Mouse (Mus musculus) stomach, postnatal 0 days (tissue): Measurements from ENCODE around the gene Efr3b. TPM values are rescaled to one million over a fixed set of nuclear protein-coding genes. Genes with fewer than 3 reads are reported as not detected.

Experiments used
- ATAC-seq: fragments of 200-750 bp; cut with Nextera tagmentation; 2 replicates; pipeline ENCODE4 v1.8.0; 2017; ENCODE audit not compliant: low FRiP score, low TSS enrichment
- DNase-seq: peaks from one replicate; pipeline ENCODE4 v3.0.0-alpha.2; 2016; ENCODE audit warnings: low spot score
- H3K27ac ChIP-seq: fragments of 300-500 bp; sonication (generic); replicated peaks from 2 replicates; pipeline ENCODE4 v1.5.1; 2014; ENCODE audit warnings: mild to moderate bottlenecking, control low read depth
- H3K27me3 ChIP-seq: fragments of 300-500 bp; sonication (generic); 2 replicates; pipeline ENCODE4 v1.6.1; 2014; ENCODE audit warnings: low read length; ENCODE audit not compliant: control insufficient read depth, insufficient read depth
- H3K36me3 ChIP-seq: fragments of 300-500 bp; sonication (generic); 2 replicates; pipeline ENCODE4 v1.6.1; 2014; ENCODE audit warnings: low read length, mixed read lengths; ENCODE audit not compliant: control insufficient read depth, insufficient read depth
- H3K4me1 ChIP-seq: fragments of 300-500 bp; sonication (generic); replicated peaks from 2 replicates; pipeline ENCODE4 v1.6.1; 2014; ENCODE audit warnings: antibody characterized with exemption; ENCODE audit not compliant: control insufficient read depth, insufficient read depth
- H3K4me2 ChIP-seq: fragments of 300-500 bp; sonication (generic); replicated peaks from 2 replicates; pipeline ENCODE4 v1.6.1; 2014; ENCODE audit warnings: low read depth, mild to moderate bottlenecking, control low read depth, moderate library complexity
- H3K4me3 ChIP-seq: fragments of 300-500 bp; sonication (generic); 2 replicates; pipeline ENCODE4 v1.5.1; 2014; ENCODE audit warnings: low read depth, low read length, control low read depth
- H3K9ac ChIP-seq: fragments of 300-500 bp; sonication (generic); 2 replicates; pipeline ENCODE4 v1.6.1; 2014; ENCODE audit warnings: mild to moderate bottlenecking, low read length, control low read depth, mixed read lengths
- H3K9me3 ChIP-seq: fragments of 300-500 bp; sonication (generic); 2 replicates; pipeline ENCODE4 v1.6.1; 2016; ENCODE audit warnings: low read length; ENCODE audit not compliant: control insufficient read depth
- CTCF ChIP-seq: IDR thresholded peaks from 2 replicates; pipeline ENCODE4 v1.5.1; 2016; ENCODE audit warnings: antibody characterized with exemption, low read depth, mild to moderate bottlenecking, moderate library complexity
- EP300 ChIP-seq: optimal IDR thresholded peaks from 2 replicates; pipeline ENCODE3; 2016; ENCODE audit warnings: antibody characterized with exemption
- WGBS: fragments of 180-500 bp; shearing (Covaris S2); extraction: QIAGEN DNeasy Blood & Tissue Kit; methylation state at CpG from one replicate; pipeline ENCODE4 v1.1.7; 2014; 5-methylcytosine and 5-hydroxymethylcytosine counted together
- polyA plus RNA-seq: library from polyadenylated mRNA; unstranded; fragments of >200 nt; fragmentation: Nextera tagmentation; extraction: Ambion mirVana; gene quantifications from 2 replicates; pipeline ENCODE4 v1.2.1, GENCODE M21; 2015

Efr3b gene
- polyA plus RNA-seq, 1 experiment from 2014 or later, result 0.99 TPM

DNA sequence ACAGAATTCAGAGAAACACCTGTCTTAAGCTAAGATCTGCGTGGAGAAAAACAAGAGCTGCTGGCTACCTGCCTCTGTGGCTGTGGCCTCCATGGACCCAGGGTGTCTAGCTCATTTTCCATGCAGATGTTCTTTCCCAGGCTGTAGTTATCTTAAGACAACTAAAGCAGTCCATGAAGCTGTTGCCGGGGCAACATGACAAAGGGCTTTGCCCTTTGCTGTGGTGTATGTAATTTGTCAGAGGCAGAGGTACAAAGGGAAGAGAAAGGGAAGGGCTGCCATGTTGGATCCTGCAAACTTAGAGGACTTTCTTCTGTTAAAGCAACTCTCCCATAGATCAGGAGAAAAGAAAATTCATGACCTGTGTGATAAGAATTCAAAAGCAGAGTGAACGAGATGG lies 47.7 kb downstream of the Efr3b start:
- no peak overlapping the region for H3K4me3 ChIP-seq
- no peaks in the 10 kb centered on the region for H3K4me1 ChIP-seq
- no peaks in the 10 kb centered on the region for H3K36me3 ChIP-seq
- H3K9ac ChIP-seq, result no peak overlapping the region
- no peaks in the 10 kb centered on the region for H3K27me3 ChIP-seq
- H3K9me3 ChIP-seq, result no peaks in the 10 kb centered on the region
- TF ChIP-seq EP300 (no peak), CTCF (no peak)
- no peak overlapping the region for H3K27ac ChIP-seq
- ATAC-seq (no peak), DNase-seq (no peak)
- H3K4me2 ChIP-seq, result no peak overlapping the region
- WGBS, result 78% methylated on average over 3 of the region's 3 CpGs

DNA sequence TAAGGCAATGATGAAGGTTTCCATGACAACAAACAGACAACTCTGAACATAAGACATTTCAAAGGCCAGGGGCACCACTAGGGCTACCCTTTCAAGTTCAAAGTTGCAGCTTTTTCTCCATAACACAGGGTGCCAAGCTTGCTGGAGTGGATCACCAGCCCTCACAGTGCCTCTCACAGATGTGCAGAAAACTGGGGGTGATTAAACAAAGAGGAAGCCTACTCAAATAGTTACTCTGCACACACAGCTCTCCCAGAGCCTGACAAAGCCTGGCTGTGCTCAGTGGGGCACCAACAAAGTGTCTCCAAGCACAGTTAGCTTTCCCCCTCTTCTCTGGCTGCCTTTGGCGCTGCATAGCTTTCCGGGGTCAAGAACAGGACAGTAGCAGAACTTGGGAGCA lies 48.8 kb downstream of the Efr3b start:
- DNase-seq (no peak), ATAC-seq (no peak)
- no peak overlapping the region for H3K4me2 ChIP-seq
- no peaks in the 10 kb centered on the region for H3K4me1 ChIP-seq
- no peak overlapping the region for H3K27ac ChIP-seq
- TF ChIP-seq EP300 (no peak), CTCF (no peak)
- no peaks in the 10 kb centered on the region for H3K36me3 ChIP-seq
- H3K27me3 ChIP-seq, result no peaks in the 10 kb centered on the region
- H3K9ac ChIP-seq, result no peak overlapping the region
- H3K9me3 ChIP-seq, result no peaks in the 10 kb centered on the region
- H3K4me3 ChIP-seq, result no peak overlapping the region
- 28% methylated on average over 2 of the region's 2 CpGs for WGBS

GRCm38 (mm10) chr12:3984446-3984845 lies 54.3 kb downstream of the Efr3b start:
- H3K27me3 ChIP-seq, result no peaks in the 10 kb centered on the region

GRCm38 (mm10) chr12:3983736-3984135 lies 55.0 kb downstream of the Efr3b start:
- DNase-seq (peak; percentile 74), ATAC-seq (no peak)
- H3K4me1 ChIP-seq, result no peaks in the 10 kb centered on the region; the same call in 1 of the 2 replicates
- peak; percentile 86 for TF ChIP-seq CTCF
- no peak for TF ChIP-seq EP300
- no peaks in the 10 kb centered on the region for H3K36me3 ChIP-seq
- H3K27ac ChIP-seq, result no peak overlapping the region
- no peak overlapping the region for H3K9ac ChIP-seq
- 0% methylated on average over 1 of the region's 1 CpGs for WGBS
- no peaks in the 10 kb centered on the region for H3K9me3 ChIP-seq
- H3K4me2 ChIP-seq, result no peak overlapping the region
- no peaks in the 10 kb centered on the region for H3K27me3 ChIP-seq
- H3K4me3 ChIP-seq, result no peak overlapping the region

More at GRCm38 (mm10) chr12:3984446-3984845, 54.3 kb downstream of the Efr3b start:
- no peak for DNase-seq
- Histone ChIP-seq H3K36me3 (no peaks in the 10 kb centered on the region), H3K4me2 (no peak overlapping the region), H3K27ac (no peak overlapping the region), H3K4me3 (no peak overlapping the region), H3K9ac (no peak overlapping the region), H3K4me1 (no peaks in the 10 kb centered on the region; the same call in 1 of the 2 replicates), H3K9me3 (no peaks in the 10 kb centered on the region)
- 76% methylated on average over 9 of the region's 9 CpGs for WGBS
- ATAC-seq, result no peak
- TF ChIP-seq EP300 (no peak), CTCF (no peak)

- 19% methylated on average over 6 of the region's 6 CpGs for WGBS
- Histone ChIP-seq H3K27ac (no peak overlapping the region), H3K4me3 (peak overlapping the region; percentile 43), H3K4me2 (peak overlapping the region; percentile 76), H3K36me3 (no peaks in the 10 kb centered on the region), H3K9ac (no peak overlapping the region), H3K9me3 (no peaks in the 10 kb centered on the region), H3K27me3 (no peaks in the 10 kb centered on the region), H3K4me1 (no peaks in the 10 kb centered on the region; the same call in 1 of the 2 replicates)
- DNase-seq (peak; percentile 41), ATAC-seq (no peak)
- TF ChIP-seq CTCF (no peak), EP300 (no peak)
Observed at GRCm38 (mm10) chr12:3982257-3982656, 56.5 kb downstream of the Efr3b start.

GRCm38 (mm10) chr12:3981350-3982131 lies 57.2 kb downstream of the Efr3b start:
- TF ChIP-seq CTCF, result no peak
- TF ChIP-seq EP300, result no peak
- Histone ChIP-seq H3K27ac (peak overlapping the region; percentile 73), H3K4me3 (peak overlapping the region; percentile 43), H3K27me3 (no peaks in the 10 kb centered on the region), H3K4me2 (peak overlapping the region; percentile 76), H3K4me1 (no peaks in the 10 kb centered on the region; the same call in 1 of the 2 replicates), H3K9me3 (no peaks in the 10 kb centered on the region), H3K9ac (peak overlapping the region; percentile 59), H3K36me3 (no peaks in the 10 kb centered on the region)
- ATAC-seq, result peak; percentile 96
- DNase-seq, result peak; percentile 89
- WGBS, result under 1% methylated on average over 40 of the region's 41 CpGs
